Mouse (Mus musculus) heart, embryonic 15.5 days (tissue): Measurements from ENCODE around the gene Cers5. TPM values are rescaled to one million over a fixed set of nuclear protein-coding genes. Genes with fewer than 3 reads are reported as not detected.
A peak's percentile ranks its signal among the peaks of the same experiment; 100 is the strongest.

Source experiments
- ATAC-seq: fragments of 200-750 bp; cut with Nextera tagmentation; replicated peaks from 2 replicates; pipeline ENCODE4 v1.8.0; 2017; ENCODE audit warnings: low read depth, moderate TSS enrichment; ENCODE audit not compliant: insufficient number of reproducible peaks, insufficient read depth, low FRiP score
- H3K27ac ChIP-seq: fragments of 300-500 bp; sonication (generic); 2 replicates; pipeline ENCODE4 v1.5.1; 2015; ENCODE audit warnings: mild to moderate bottlenecking, inconsistent platforms
- H3K27me3 ChIP-seq: fragments of 300-500 bp; sonication (generic); 2 replicates; pipeline ENCODE4 v1.6.1; 2015; ENCODE audit warnings: inconsistent platforms
- H3K36me3 ChIP-seq: fragments of 300-500 bp; sonication (generic); 2 replicates; pipeline ENCODE4 v1.6.1; 2015; ENCODE audit warnings: mild to moderate bottlenecking, inconsistent platforms
- H3K4me1 ChIP-seq: fragments of 300-500 bp; sonication (generic); replicated peaks from 2 replicates; pipeline ENCODE4 v1.6.1; 2015; ENCODE audit warnings: inconsistent platforms
- H3K4me2 ChIP-seq: fragments of 300-500 bp; sonication (generic); 2 replicates; pipeline ENCODE4 v1.6.1; 2015; ENCODE audit warnings: inconsistent platforms, mild to moderate bottlenecking, moderate library complexity
- H3K4me3 ChIP-seq: fragments of 300-500 bp; sonication (generic); 2 replicates; pipeline ENCODE4 v1.5.1; 2015; ENCODE audit warnings: mild to moderate bottlenecking, inconsistent platforms
- H3K9ac ChIP-seq: fragments of 300-500 bp; sonication (generic); 2 replicates; pipeline ENCODE4 v1.6.1; 2015; ENCODE audit warnings: mild to moderate bottlenecking, inconsistent platforms
- H3K9me3 ChIP-seq: fragments of 300-500 bp; sonication (generic); replicated peaks from 2 replicates; pipeline ENCODE4 v1.6.1; 2016; ENCODE audit warnings: inconsistent platforms
- WGBS: fragments of 180-500 bp; shearing (Covaris S2); methylation state at CpG from one replicate; pipeline ENCODE4 v1.1.7; 2015; ENCODE audit warnings: mixed read lengths; 5-methylcytosine and 5-hydroxymethylcytosine counted together
- polyA plus RNA-seq: library from polyadenylated mRNA; unstranded; fragments of >200 nt; fragmentation: Nextera tagmentation; extraction: Ambion mirVana; gene quantifications from 2 replicates; pipeline ENCODE4 v1.2.1, GENCODE M21; 2015

Gene Cers5
- polyA plus RNA-seq, 1 experiment from 2014 or later = 47.6 TPM

GRCm38 (mm10) chr15:99787625-99788120 lies 15.0 kb upstream of the Cers5 start:
- H3K36me3 ChIP-seq = peaks cover 23% of the 10 kb centered on the region; the same call in 1 of the 2 replicates
- no peak overlapping the region for H3K4me2 ChIP-seq
- no peak for ATAC-seq

GRCm38 (mm10) chr15:99778677-99779335 lies 6.1 kb upstream of the Cers5 start:
- H3K36me3 ChIP-seq = peaks cover 27% of the 10 kb centered on the region

More at GRCm38 (mm10) chr15:99787625-99788120, 15.0 kb upstream of the Cers5 start:
- no peak overlapping the region for H3K4me3 ChIP-seq
- 62% methylated on average over 9 of the region's 9 CpGs for WGBS
- no peak overlapping the region for H3K9ac ChIP-seq
- no peaks in the 10 kb centered on the region for H3K9me3 ChIP-seq
- 0 out of 2 replicates have a peak, but pooled peaks cover 3% of the 10 kb centered on the region for H3K4me1 ChIP-seq
- no peaks in the 10 kb centered on the region for H3K27me3 ChIP-seq
- H3K27ac ChIP-seq = peak overlapping the region; percentile 43; the same call in 1 of the 2 replicates

GRCm38 (mm10) chr15:99778148-99778547 lies 5.5 kb upstream of the Cers5 start:
- no peak overlapping the region for H3K27ac ChIP-seq
- H3K4me1 ChIP-seq = no peaks in the 10 kb centered on the region
- no peak overlapping the region for H3K4me3 ChIP-seq
- 31% methylated on average over 7 of the region's 7 CpGs for WGBS
- no peak overlapping the region for H3K4me2 ChIP-seq
- peaks cover 21% of the 10 kb centered on the region for H3K36me3 ChIP-seq
- no peak for ATAC-seq
- H3K27me3 ChIP-seq = no peaks in the 10 kb centered on the region
- no peaks in the 10 kb centered on the region for H3K9me3 ChIP-seq
- H3K9ac ChIP-seq = no peak overlapping the region

More at GRCm38 (mm10) chr15:99778677-99779335, 6.1 kb upstream of the Cers5 start:
- Histone ChIP-seq H3K27ac (no peak overlapping the region), H3K27me3 (no peaks in the 10 kb centered on the region), H3K9ac (no peak overlapping the region), H3K9me3 (no peaks in the 10 kb centered on the region), H3K4me1 (no peaks in the 10 kb centered on the region), H3K4me2 (no peak overlapping the region), H3K4me3 (no peak overlapping the region)
- WGBS = 91% methylated on average over 16 of the region's 16 CpGs
- no peak for ATAC-seq

GRCm38 (mm10) chr15:99772925-99773324 lies 240 bp upstream of the Cers5 start:
- Histone ChIP-seq H3K9ac (no peak overlapping the region), H3K27ac (no peak overlapping the region), H3K4me2 (peak overlapping the region; percentile 91), H3K27me3 (no peaks in the 10 kb centered on the region), H3K4me3 (no peak overlapping the region), H3K36me3 (no peaks in the 10 kb centered on the region; the same call in 1 of the 2 replicates), H3K4me1 (peaks cover 12% of the 10 kb centered on the region), H3K9me3 (no peaks in the 10 kb centered on the region)
- no peak for ATAC-seq
- WGBS = 46% methylated on average over 3 of the region's 3 CpGs

GRCm38 (mm10) chr15:99772277-99772880 lies 306 bp downstream of the Cers5 start:
- Histone ChIP-seq H3K4me3 (peak overlapping the region; percentile 85), H3K4me2 (peak overlapping the region; percentile 91), H3K27me3 (no peaks in the 10 kb centered on the region), H3K27ac (peak overlapping the region; percentile 86), H3K9me3 (no peaks in the 10 kb centered on the region), H3K9ac (peak overlapping the region; percentile 79), H3K36me3 (no peaks in the 10 kb centered on the region), H3K4me1 (peaks cover 12% of the 10 kb centered on the region)
- WGBS = under 1% methylated on average over 41 of the region's 41 CpGs
- ATAC-seq = peak; percentile 98

GRCm38 (mm10) chr15:99771601-99772276 lies 946 bp downstream of the Cers5 start:
- Histone ChIP-seq H3K9ac (peak overlapping the region; percentile 79), H3K27ac (peak overlapping the region; percentile 86), H3K36me3 (no peaks in the 10 kb centered on the region), H3K4me2 (peak overlapping the region; percentile 91), H3K4me3 (peak overlapping the region; percentile 85), H3K9me3 (no peaks in the 10 kb centered on the region), H3K4me1 (peaks cover 12% of the 10 kb centered on the region), H3K27me3 (no peaks in the 10 kb centered on the region)
- ATAC-seq = peak; percentile 79
- under 1% methylated on average over 59 of the region's 59 CpGs for WGBS

GRCm38 (mm10) chr15:99771004-99771500 lies 1.6 kb downstream of the Cers5 start:
- no peaks in the 10 kb centered on the region for H3K27me3 ChIP-seq
- H3K4me1 ChIP-seq = peaks cover 12% of the 10 kb centered on the region
- peak overlapping the region; percentile 85 for H3K4me3 ChIP-seq
- no peak for ATAC-seq
- no peaks in the 10 kb centered on the region for H3K36me3 ChIP-seq
- peak overlapping the region; percentile 79 for H3K9ac ChIP-seq
- H3K9me3 ChIP-seq = no peaks in the 10 kb centered on the region
- peak overlapping the region; percentile 86 for H3K27ac ChIP-seq
- 10% methylated on average over 5 of the region's 5 CpGs for WGBS
- peak overlapping the region; percentile 91 for H3K4me2 ChIP-seq

GRCm38 (mm10) chr15:99768761-99769160 lies 3.9 kb downstream of the Cers5 start:
- H3K36me3 ChIP-seq = peaks cover 4% of the 10 kb centered on the region; the same call in 1 of the 2 replicates
- 92% methylated on average over 1 of the region's 1 CpGs for WGBS

GRCm38 (mm10) chr15:99767467-99767866 lies 5.2 kb downstream of the Cers5 start:
- Histone ChIP-seq H3K27me3 (no peaks in the 10 kb centered on the region), H3K9ac (no peak overlapping the region), H3K4me2 (no peak overlapping the region), H3K4me1 (peaks cover 12% of the 10 kb centered on the region), H3K36me3 (peaks cover 4% of the 10 kb centered on the region; the same call in 1 of the 2 replicates), H3K27ac (no peak overlapping the region), H3K9me3 (no peaks in the 10 kb centered on the region), H3K4me3 (no peak overlapping the region)
- WGBS = 77% methylated on average over 4 of the region's 4 CpGs
- ATAC-seq = no peak

More at GRCm38 (mm10) chr15:99768761-99769160, 3.9 kb downstream of the Cers5 start:
- Histone ChIP-seq H3K4me2 (no peak overlapping the region), H3K4me1 (peaks cover 12% of the 10 kb centered on the region), H3K9ac (no peak overlapping the region), H3K9me3 (no peaks in the 10 kb centered on the region), H3K27ac (no peak overlapping the region), H3K4me3 (no peak overlapping the region), H3K27me3 (no peaks in the 10 kb centered on the region)
- no peak for ATAC-seq

GRCm38 (mm10) chr15:99754204-99754603 lies 18.5 kb downstream of the Cers5 start:
- Histone ChIP-seq H3K27me3 (no peaks in the 10 kb centered on the region), H3K4me1 (no peaks in the 10 kb centered on the region)

GRCm38 (mm10) chr15:99740229-99740628 lies 32.5 kb downstream of the Cers5 start:
- no peak overlapping the region for H3K4me2 ChIP-seq
- no peak overlapping the region for H3K4me3 ChIP-seq
- no peak for ATAC-seq
- H3K9me3 ChIP-seq = no peaks in the 10 kb centered on the region
- no peaks in the 10 kb centered on the region for H3K4me1 ChIP-seq
- H3K9ac ChIP-seq = no peak overlapping the region
- WGBS = 88% methylated on average over 4 of the region's 4 CpGs
- H3K27ac ChIP-seq = no peak overlapping the region
- peaks cover 54% of the 10 kb centered on the region for H3K36me3 ChIP-seq
- no peaks in the 10 kb centered on the region for H3K27me3 ChIP-seq

More at GRCm38 (mm10) chr15:99754204-99754603, 18.5 kb downstream of the Cers5 start:
- WGBS = 66% methylated on average over 3 of the region's 3 CpGs
- Histone ChIP-seq H3K4me3 (no peak overlapping the region), H3K4me2 (no peak overlapping the region), H3K9me3 (no peaks in the 10 kb centered on the region), H3K36me3 (peaks cover 7% of the 10 kb centered on the region; the same call in 1 of the 2 replicates), H3K9ac (no peak overlapping the region), H3K27ac (no peak overlapping the region)
- no peak for ATAC-seq
